8 mouse cellular contexts compared by ENCODE assay signal in the genomic region with DNA sequence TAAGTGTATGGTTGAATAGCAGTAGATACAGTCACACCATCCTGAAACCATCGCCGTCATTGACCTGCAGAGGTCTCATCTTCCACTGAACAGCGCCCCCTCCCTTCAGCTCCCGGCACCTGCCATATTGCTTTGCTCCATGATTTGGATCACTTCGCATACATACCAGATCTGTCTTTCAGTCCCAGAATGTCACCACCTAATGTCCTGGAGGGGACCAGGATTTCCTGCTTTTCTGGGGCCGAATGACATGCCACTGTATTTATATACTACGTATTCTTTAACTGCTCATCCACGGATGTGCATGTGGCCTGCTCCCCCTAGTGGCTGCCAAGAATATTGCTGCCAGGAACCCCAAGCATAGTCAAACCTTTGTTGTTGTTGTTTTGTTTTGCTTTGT. TPM values are rescaled to one million over a fixed set of nuclear protein-coding genes. Genes with fewer than 3 reads are reported as not detected.
DNase-seq lines count a peak whose midpoint lies in the region; ATAC-seq and TF ChIP-seq lines count a peak whose summit lies in the region.

No protein-coding gene starts in this region.

- ATAC-seq in limb, embryonic 11.5 days (ENCODE audit: insufficient number of reproducible peaks, low FRiP score, low TSS enrichment, low read depth): no peak
- ATAC-seq in midbrain, embryonic 13.5 days: peak; percentile 84

- no peak overlapping the region for H3K9ac ChIP-seq in limb, embryonic 11.5 days (ENCODE audit: low read length)
- H3K9ac ChIP-seq in midbrain, embryonic 13.5 days (replicated peaks): no peak overlapping the region; the same call in 1 of the 2 replicates

- 7% methylated on average over 8 of the region's 8 CpGs for WGBS in embryonic facial prominence, embryonic 10.5 days
- 2% methylated on average over 8 of the region's 8 CpGs for WGBS in kidney, adult 2 months
- WGBS in limb, embryonic 11.5 days: 5% methylated on average over 8 of the region's 8 CpGs
- 6% methylated on average over 8 of the region's 8 CpGs for WGBS in midbrain, embryonic 13.5 days

- peak overlapping the region; percentile 45 for H3K4me3 ChIP-seq in embryonic facial prominence, embryonic 10.5 days
- H3K4me3 ChIP-seq in kidney, adult 2 months (ENCODE audit: insufficient read depth, low read depth, low read length): peak overlapping the region; percentile 38; the same call in 1 of the 2 replicates
- H3K4me3 ChIP-seq in limb, embryonic 11.5 days (ENCODE audit: low read depth, low read length): 0 out of 2 replicates have a peak overlapping the region, but pooled peaks have one; percentile 6
- H3K4me3 ChIP-seq in midbrain, embryonic 13.5 days (replicated peaks): peak overlapping the region; percentile 35

- TF ChIP-seq CTCF in kidney, adult 2 months (conservative IDR thresholded peaks at IDR 0.05; ENCODE audit: insufficient read depth, insufficient read length, low read depth, low read length): peak; percentile 61

- no peak for TF ChIP-seq POLR2A in kidney, adult 2 months (IDR thresholded peaks at IDR 0.05; ENCODE audit: low read depth, low read length)

- peak overlapping the region; percentile 38 for H3K4me2 ChIP-seq in limb, embryonic 11.5 days (ENCODE audit: low read depth, severe bottlenecking)
- H3K4me2 ChIP-seq in midbrain, embryonic 13.5 days (replicated peaks): peak overlapping the region; percentile 54

- H3K4me1 ChIP-seq in embryonic facial prominence, embryonic 10.5 days: 0 out of 2 replicates have a peak, but pooled peaks cover 5% of the 10 kb centered on the region
- H3K4me1 ChIP-seq in kidney, adult 2 months (ENCODE audit: control insufficient read depth, insufficient read depth, low read length): no peaks in the 10 kb centered on the region
- no peaks in the 10 kb centered on the region for H3K4me1 ChIP-seq in limb, embryonic 11.5 days (ENCODE audit: control insufficient read depth, insufficient read depth, low read length)
- H3K4me1 ChIP-seq in midbrain, embryonic 13.5 days (replicated peaks): no peaks in the 10 kb centered on the region

- intact Hi-C loops in heart, postnatal 25 days (cut with DNase I): loop anchor here (1.0 to 2.0 kb wide), 3 partner anchors 38 to 244 kb away; no protein-coding TSS in a partner anchor

- peak; percentile 94 for DNase-seq in heart, adult 11 months
- no peak for DNase-seq in heart, postnatal 25 days (ENCODE audit: low spot score)
- DNase-seq in embryonic facial prominence, embryonic 10.5 days (ENCODE audit: low spot score): peak; percentile 71
- peak; percentile 63 to 88 for DNase-seq in heart, adult 18-20 months
- DNase-seq in kidney, adult 2 months: peak; percentile 72
- DNase-seq in limb, embryonic 11.5 days (ENCODE audit: low spot score): peak; percentile 78
- peak; percentile 53 to 76 for DNase-seq in spleen, adult 18-20 months

- no peak overlapping the region for H3K27ac ChIP-seq in embryonic facial prominence, embryonic 10.5 days (replicated peaks)
- no peak overlapping the region for H3K27ac ChIP-seq in kidney, adult 2 months (ENCODE audit: insufficient read depth, low read depth, low read length)
- no peak overlapping the region for H3K27ac ChIP-seq in limb, embryonic 11.5 days (replicated peaks; ENCODE audit: low read depth, low read length)
- no peak overlapping the region for H3K27ac ChIP-seq in midbrain, embryonic 13.5 days

- no peaks in the 10 kb centered on the region for H3K36me3 ChIP-seq in embryonic facial prominence, embryonic 10.5 days (replicated peaks)
- no peaks in the 10 kb centered on the region for H3K36me3 ChIP-seq in kidney, adult 2 months (ENCODE audit: control insufficient read depth, insufficient read depth, low read length)
- H3K36me3 ChIP-seq in limb, embryonic 11.5 days (ENCODE audit: control insufficient read depth, insufficient read depth, low read length): no peaks in the 10 kb centered on the region
- H3K36me3 ChIP-seq in midbrain, embryonic 13.5 days: no peaks in the 10 kb centered on the region

- H3K27me3 ChIP-seq in embryonic facial prominence, embryonic 10.5 days (replicated peaks; ENCODE audit: low read depth, poor library complexity, severe bottlenecking): no peaks in the 10 kb centered on the region
- no peaks in the 10 kb centered on the region for H3K27me3 ChIP-seq in kidney, adult 2 months (replicated peaks; ENCODE audit: control insufficient read depth, insufficient read depth, low read length)
- H3K27me3 ChIP-seq in limb, embryonic 11.5 days (ENCODE audit: control insufficient read depth, insufficient read depth, low read length): no peaks in the 10 kb centered on the region
- H3K27me3 ChIP-seq in midbrain, embryonic 13.5 days: no peaks in the 10 kb centered on the region

- no peaks in the 10 kb centered on the region for H3K9me3 ChIP-seq in embryonic facial prominence, embryonic 10.5 days
- H3K9me3 ChIP-seq in limb, embryonic 11.5 days (ENCODE audit: control insufficient read depth, low read length): no peaks in the 10 kb centered on the region
- H3K9me3 ChIP-seq in midbrain, embryonic 13.5 days: no peaks in the 10 kb centered on the region

RNA-seq across cellular contexts. Expression of a gene that starts 3.1 kb away (rescaled TPM):
- 10 to 100 TPM; 43.1 to 50.6 TPM for total RNA-seq in heart, postnatal 25 days (2021)
- 0.15 and 0.18 TPM in 2 replicates for polyA plus RNA-seq in embryonic facial prominence, embryonic 10.5 days (2016; fragmentation: Nextera tagmentation; extraction: Ambion mirVana)
- 10 to 100 TPM; 42.7 to 47.8 TPM for total RNA-seq in heart, adult 18-20 months (2021)
- 1.4 and 2.0 TPM in 2 replicates for polyA plus RNA-seq in kidney, adult 2 months (2012; rRNA removed)
- polyA plus RNA-seq in limb, embryonic 11.5 days (2014; fragmentation: Nextera tagmentation; extraction: Ambion mirVana): 0.15 TPM in 1 of 2 replicates, not detected in the other
- 0.10 TPM in 1 of 2 replicates, not detected in the other for polyA plus RNA-seq in midbrain, embryonic 13.5 days (2015; fragmentation: Nextera tagmentation; extraction: Ambion mirVana)

RNA-seq across cellular contexts. Expression of a gene that starts 13.3 kb away (rescaled TPM):
- 10 to 100 TPM; 53.9 to 58.4 TPM for total RNA-seq in heart, postnatal 25 days (2021)
- polyA plus RNA-seq in embryonic facial prominence, embryonic 10.5 days (2016; fragmentation: Nextera tagmentation; extraction: Ambion mirVana): 24.6 and 25.0 TPM in 2 replicates
- 10 to 100 TPM; 70.0 to 75.1 TPM for total RNA-seq in heart, adult 18-20 months (2021)
- 18.6 and 20.0 TPM in 2 replicates for polyA plus RNA-seq in kidney, adult 2 months (2012; rRNA removed)
- polyA plus RNA-seq in limb, embryonic 11.5 days (2014; fragmentation: Nextera tagmentation; extraction: Ambion mirVana): 25.6 and 25.8 TPM in 2 replicates
- polyA plus RNA-seq in midbrain, embryonic 13.5 days (2015; fragmentation: Nextera tagmentation; extraction: Ambion mirVana): 17.2 and 18.1 TPM in 2 replicates
